Mouse (Mus musculus): Measurements from ENCODE around the gene Patz1.

The Patz1 gene

GRCm38 (mm10) chr11:3292062-3292421, 3.4 kb downstream of the Patz1 start:
- DNase-seq (ENCODE audit: low read depth, low spot score), result peak; percentile 51

GRCm38 (mm10) chr11:3292711-3293249, 4.1 kb downstream of the Patz1 start:
- no peak for DNase-seq (ENCODE audit: low read depth, low spot score)

- no peak for DNase-seq (ENCODE audit: low read depth, low spot score)
Observed at GRCm38 (mm10) chr11:3293361-3293760, 4.7 kb downstream of the Patz1 start.

GRCm38 (mm10) chr11:3294641-3295040, 6.0 kb downstream of the Patz1 start:
- DNase-seq (ENCODE audit: low read depth, low spot score), result no peak

- DNase-seq (ENCODE audit: low read depth, low spot score), result no peak
Observed at GRCm38 (mm10) chr11:3296056-3296455, 7.4 kb downstream of the Patz1 start.

- no peak for DNase-seq (ENCODE audit: low read depth, low spot score)
Observed at GRCm38 (mm10) chr11:3297871-3298812, 9.5 kb downstream of the Patz1 start.

- no peak for DNase-seq (ENCODE audit: low read depth, low spot score)
Observed at GRCm38 (mm10) chr11:3298813-3299185, 10.1 kb downstream of the Patz1 start.

GRCm38 (mm10) chr11:3301075-3301474, 12.4 kb downstream of the Patz1 start:
- no peak for DNase-seq (ENCODE audit: low read depth, low spot score)

- DNase-seq (ENCODE audit: low read depth, low spot score), result no peak
Observed at GRCm38 (mm10) chr11:3302385-3302784, 13.7 kb downstream of the Patz1 start.

GRCm38 (mm10) chr11:3302792-3303191, 14.1 kb downstream of the Patz1 start:
- DNase-seq (ENCODE audit: low read depth, low spot score), result no peak

GRCm38 (mm10) chr11:3305821-3306220, 17.1 kb downstream of the Patz1 start:
- no peak for DNase-seq (ENCODE audit: low read depth, low spot score)

- no peak for DNase-seq (ENCODE audit: low read depth, low spot score)
Observed at GRCm38 (mm10) chr11:3307875-3308274, 19.2 kb downstream of the Patz1 start.

- DNase-seq (ENCODE audit: low read depth, low spot score), result peak; percentile 48
Observed at GRCm38 (mm10) chr11:3309884-3310283, 21.2 kb downstream of the Patz1 start.

- no peak for DNase-seq (ENCODE audit: low read depth, low spot score)
Observed at GRCm38 (mm10) chr11:3310789-3311585, 22.3 kb downstream of the Patz1 start.

- no peak for DNase-seq (ENCODE audit: low read depth, low spot score)
Observed at GRCm38 (mm10) chr11:3311586-3312347, 23.1 kb downstream of the Patz1 start.

GRCm38 (mm10) chr11:3313294-3313693, 24.6 kb downstream of the Patz1 start:
- DNase-seq (ENCODE audit: low read depth, low spot score), result peak; percentile 61

- peak; percentile 69 for DNase-seq (ENCODE audit: low read depth, low spot score)
Observed at GRCm38 (mm10) chr11:3314148-3314547, 25.5 kb downstream of the Patz1 start.

- DNase-seq (ENCODE audit: low read depth, low spot score), result no peak
Observed at GRCm38 (mm10) chr11:3318286-3318685, 29.6 kb downstream of the Patz1 start.

- peak; percentile 63 for DNase-seq (ENCODE audit: low read depth, low spot score)
Observed at GRCm38 (mm10) chr11:3328271-3328670, 39.6 kb downstream of the Patz1 start.

- DNase-seq (ENCODE audit: low read depth, low spot score), result no peak
Observed at GRCm38 (mm10) chr11:3328806-3329775, 40.4 kb downstream of the Patz1 start.
